In the genomic region with DNA sequence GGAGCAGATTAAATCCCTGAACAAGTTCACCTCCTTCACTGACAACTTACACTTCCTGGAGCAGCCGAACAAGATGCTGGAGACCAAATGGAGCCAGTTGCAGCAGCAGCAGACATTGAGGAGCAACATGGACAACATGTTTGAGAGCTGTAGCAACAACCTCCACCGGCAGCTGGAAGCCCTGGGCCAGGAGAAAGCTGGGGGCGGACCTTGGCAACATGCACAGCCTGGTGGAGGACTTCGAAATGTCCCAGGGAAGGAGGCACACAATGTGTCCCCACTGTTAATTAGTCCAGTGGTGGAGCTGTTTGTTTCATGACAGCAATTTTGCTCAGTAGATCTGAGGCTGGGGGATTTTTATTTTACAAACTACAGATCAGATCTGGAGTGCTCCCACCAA, we compare ENCODE assay signal across 12 mouse cellular contexts.
"Had no signal": no experiment of that assay in that cellular context is flagged by ENCODE, and none has a peak within 500 bp of the region (broad histone marks: within the 10 kb centered on the region; RNA-seq: fewer than 3 reads in every experiment).

No protein-coding gene starts in this region.

- H3K4me2 ChIP-seq: liver, embryonic 11.5 days; liver, embryonic 15.5 days; midbrain, embryonic 13.5 days had no signal

- DNase-seq: kidney, adult 8-10 months; right cerebral cortex, adult 18-20 months; right cerebral cortex, postnatal 4 days; spleen, adult 18-20 months; thymus, adult 18-20 months; thymus, postnatal 14 days had no signal

- H3K9me3 ChIP-seq: limb, embryonic 10.5 days; liver, embryonic 15.5 days; midbrain, embryonic 13.5 days had no signal

- ATAC-seq: intestine, postnatal 0 days; midbrain, embryonic 13.5 days had no signal

- H3K36me3 ChIP-seq: limb, embryonic 10.5 days; liver, embryonic 15.5 days; midbrain, embryonic 13.5 days had no signal

- H3K4me3 ChIP-seq: layer of hippocampus, adult 2 months; limb, embryonic 10.5 days; liver, embryonic 15.5 days; midbrain, embryonic 13.5 days had no signal

- H3K9ac ChIP-seq: liver, embryonic 15.5 days; midbrain, embryonic 13.5 days had no signal

- H3K27ac ChIP-seq: layer of hippocampus, adult 2 months; liver, embryonic 15.5 days; midbrain, embryonic 13.5 days had no signal
